Mouse (Mus musculus) thymus, adult 18-20 months (tissue): ENCODE measurements around the gene St6galnac3.

Experiments
- DNase-seq, 2 experiments: peaks; one replicate each; pipeline ENCODE4 v3.0.0; 2022; ENCODE audit warnings: mixed read lengths in 2 of 2

Gene St6galnac3

DNA sequence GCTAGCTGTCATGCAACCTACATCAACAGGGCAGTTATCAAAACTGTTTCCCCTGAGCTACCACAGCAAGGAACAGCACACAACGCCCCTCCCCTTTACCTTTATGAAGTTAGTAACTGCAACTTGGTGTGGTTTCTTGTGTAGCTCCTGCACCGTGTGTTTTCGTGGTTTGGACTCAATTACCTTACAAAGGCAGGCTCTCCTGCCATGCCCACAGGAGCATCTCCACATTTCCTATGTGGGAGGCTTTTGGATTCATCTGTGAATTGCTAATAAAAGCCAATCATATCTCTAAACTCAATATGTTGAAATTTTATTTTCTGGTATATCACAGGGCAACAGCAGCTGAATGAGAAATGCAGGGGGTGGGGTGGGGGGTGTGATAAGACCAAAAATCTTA, 144.8 kb downstream of the St6galnac3 start:
- no peak for DNase-seq

DNA sequence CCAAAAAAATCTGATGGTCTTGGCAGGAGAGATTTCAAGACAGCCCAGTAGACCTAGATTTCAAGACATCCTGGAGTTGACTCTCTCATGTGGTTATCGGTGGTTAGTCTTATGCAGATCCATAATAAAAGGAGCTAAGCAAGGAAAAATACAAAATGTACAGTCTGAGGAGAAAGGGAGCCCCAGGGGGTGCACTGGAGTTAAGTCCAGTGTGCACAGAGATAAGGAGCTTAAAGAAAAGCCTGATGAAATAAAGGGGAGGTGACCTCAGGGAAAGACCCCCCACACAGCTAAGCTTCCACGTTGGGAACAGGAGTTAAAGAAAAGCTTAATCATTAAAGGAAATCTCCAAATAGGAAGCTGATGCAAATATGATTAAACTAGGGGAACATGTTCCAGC, 147.7 kb downstream of the St6galnac3 start:
- DNase-seq = no peak

DNA sequence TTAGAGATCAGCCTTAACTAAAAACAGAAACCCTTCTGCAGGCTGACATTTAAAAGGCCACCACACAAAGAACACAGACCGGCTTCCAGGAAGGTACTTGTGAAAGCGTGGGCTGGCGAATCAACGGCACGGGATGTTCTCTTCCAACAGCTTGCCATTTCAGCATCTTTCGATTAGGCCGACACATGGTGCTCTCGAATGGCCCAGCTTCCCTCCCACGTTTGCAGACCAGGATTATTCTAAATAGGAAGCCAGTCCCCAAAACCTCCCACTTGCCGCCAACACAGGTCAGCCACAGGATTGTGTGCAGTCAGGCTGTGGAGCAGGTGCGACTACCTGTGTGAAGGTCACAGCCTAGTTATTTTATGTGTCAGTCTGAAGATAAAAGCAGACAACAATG, 153.8 kb downstream of the St6galnac3 start:
- DNase-seq = no peak

DNA sequence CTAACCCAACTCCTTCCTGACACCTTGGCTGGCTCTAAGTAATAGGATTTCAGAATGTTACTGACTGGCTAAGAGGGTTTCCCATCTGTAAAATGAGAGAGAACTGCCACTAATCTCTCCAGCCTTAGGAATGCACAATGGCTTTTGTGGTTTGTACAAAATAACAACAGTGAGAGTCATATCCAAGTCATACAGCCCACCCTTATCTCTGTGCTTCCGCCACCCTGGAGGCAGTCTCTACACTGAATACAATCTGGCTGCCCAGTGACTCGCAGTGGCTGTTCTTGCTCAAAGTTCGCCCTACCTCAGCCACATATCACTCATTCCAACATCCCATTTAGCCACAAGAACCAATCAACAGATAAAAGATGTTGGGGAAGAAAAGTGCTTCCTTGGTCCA, 156.2 kb downstream of the St6galnac3 start:
- no peak for DNase-seq

DNA sequence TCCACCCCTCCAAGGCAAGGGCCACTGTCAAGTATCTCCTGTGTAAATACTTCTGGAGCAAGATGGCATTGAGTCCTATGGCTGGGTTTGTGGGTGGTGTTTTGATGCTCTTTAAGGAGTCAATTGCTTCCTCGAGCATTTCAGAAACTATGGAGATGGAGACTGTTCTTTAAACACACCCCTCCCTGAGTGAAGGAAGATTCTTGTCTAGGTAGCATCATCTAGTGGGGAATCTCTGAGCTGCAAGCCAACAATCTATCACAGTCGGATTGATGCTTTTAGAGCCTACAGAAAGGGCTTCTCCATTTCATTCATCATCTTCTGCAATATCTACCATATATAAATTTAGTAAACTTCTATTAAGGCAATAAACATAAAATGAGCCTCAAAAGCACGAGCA, 157.1 kb downstream of the St6galnac3 start:
- DNase-seq = no peak

DNA sequence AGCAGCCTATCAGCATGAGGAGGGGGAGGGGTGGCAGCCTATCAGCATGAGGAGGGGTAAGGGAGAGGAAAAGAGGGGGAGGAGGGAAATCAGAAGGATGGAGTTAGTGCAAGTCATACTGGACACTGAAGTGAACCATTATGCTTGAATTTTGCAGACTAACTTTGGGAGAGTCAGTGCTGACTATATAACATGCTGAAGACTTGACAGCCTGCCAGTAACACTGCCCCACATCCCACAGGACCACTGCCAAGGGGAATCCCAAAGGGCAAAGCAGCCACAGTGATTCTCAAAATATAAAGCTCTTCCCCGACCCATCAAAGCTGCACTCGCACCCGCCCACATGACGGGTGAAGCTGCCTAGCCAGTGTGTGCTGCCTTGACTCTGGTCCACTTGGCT, 157.5 kb downstream of the St6galnac3 start:
- DNase-seq = no peak

DNA sequence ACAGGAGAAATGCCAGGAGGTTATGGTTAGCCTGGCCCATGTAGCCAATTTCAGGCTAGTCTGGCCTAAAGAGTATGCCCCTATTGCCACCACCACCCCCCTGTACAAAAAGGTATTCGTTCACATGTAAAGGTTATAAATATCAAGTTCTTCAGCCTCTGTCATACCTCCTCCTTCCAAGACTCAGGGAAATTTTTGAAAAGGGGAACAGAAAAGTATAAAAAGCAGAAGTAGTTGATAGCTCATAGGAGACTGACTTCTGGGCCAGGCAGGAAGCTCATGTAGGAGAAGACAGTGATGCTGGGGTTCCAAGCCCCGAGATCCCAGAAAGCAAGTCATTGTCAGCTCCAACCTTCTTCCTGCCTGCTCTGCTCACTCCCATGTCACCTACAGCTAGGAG, 158.9 kb downstream of the St6galnac3 start:
- no peak for DNase-seq

DNA sequence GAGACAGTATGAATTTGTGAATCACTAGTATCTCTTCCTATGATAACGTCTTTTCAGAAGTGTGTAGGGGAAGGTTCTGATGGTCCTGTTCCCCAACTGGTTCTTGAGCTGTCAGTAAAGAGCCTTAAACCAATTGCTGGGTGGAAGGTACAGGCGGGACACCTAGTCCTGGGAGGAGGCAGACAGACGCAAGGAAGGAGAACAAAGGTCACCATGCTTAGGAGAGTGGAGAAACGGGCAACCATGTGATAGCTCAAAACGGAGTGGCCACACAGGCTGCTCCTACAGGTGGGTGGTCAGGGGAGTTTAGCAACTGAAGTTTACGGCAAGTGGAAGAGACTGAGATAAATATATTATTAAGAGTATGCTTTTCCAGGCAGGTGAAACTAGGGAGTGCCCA, 164.1 kb downstream of the St6galnac3 start:
- no peak for DNase-seq

DNA sequence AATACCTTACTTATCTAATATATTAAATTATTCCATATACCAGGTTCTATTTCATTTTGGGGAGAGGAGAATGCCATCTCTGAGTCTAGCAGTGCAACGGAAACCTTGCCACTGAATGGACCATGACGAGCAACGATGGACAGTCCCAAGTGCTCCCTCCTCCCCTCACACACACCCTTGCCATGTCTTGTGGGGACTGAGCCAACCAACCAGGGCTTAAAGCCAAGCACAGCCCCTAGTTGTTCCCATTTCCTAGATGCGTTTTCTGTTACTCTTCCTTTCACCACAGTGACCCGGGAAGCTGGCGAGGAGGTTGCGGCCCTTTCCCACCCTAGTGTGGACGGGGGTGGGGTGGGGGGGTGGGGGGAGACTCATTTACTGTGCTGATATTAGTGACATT, 165.4 kb downstream of the St6galnac3 start:
- no peak for DNase-seq

DNA sequence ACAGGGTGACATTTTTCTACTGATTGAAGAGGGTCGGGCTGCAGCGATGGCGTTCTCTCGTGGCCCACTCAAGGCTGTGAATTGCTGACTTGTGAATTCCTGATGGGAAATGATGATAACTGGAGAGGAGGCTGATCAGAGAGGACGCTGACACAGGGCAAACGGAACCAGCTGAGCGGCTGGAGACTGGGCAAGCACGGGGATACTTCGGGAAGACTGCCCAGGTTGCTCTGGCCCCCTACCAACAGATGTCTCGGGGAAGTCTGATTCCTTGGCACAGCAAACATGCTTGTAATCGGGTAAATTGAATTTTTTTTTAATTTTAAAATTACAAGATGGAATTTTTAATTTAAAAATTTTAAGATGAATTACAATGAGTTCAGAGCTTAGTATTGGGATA, 168.4 kb downstream of the St6galnac3 start:
- DNase-seq = no peak

DNA sequence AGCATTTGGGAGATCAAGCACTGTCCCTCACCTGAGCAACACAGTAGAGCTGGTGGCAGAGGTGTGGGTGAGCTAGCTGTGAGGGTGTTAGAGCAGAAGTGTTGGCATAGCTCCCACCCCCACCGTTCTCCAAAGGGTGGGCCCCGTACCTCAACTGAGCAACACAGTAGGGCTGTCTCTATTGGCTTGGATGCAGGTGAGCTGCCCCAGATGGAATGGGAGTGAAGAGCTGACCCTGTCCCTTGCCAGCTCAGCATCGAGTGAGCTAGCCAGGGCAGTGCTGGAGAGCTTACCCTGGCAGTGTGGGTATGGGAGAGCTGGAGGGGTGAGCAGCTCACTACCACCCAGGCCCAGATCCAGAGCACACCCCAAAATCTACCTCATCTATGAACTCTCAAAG, 171.3 kb downstream of the St6galnac3 start:
- no peak for DNase-seq

DNA sequence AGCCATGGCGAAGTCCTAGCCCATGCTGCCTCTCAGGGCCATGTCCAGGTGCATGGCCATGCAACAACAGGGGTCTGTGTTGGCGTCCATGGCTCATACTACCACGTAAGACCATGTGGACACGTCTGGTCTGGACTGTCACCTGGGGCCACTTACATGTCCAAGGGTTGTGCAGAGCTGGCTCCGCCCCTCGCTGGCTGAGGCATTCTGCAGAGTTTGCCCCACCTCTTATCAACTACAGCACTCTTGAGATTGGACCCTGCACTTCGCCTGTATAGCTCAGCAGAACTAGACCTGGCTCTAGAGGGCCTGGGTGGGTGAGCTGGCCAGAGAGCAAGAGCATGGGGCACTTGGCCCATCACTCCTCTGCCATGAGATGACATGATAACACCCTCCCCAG, 171.7 kb downstream of the St6galnac3 start:
- DNase-seq = no peak

DNA sequence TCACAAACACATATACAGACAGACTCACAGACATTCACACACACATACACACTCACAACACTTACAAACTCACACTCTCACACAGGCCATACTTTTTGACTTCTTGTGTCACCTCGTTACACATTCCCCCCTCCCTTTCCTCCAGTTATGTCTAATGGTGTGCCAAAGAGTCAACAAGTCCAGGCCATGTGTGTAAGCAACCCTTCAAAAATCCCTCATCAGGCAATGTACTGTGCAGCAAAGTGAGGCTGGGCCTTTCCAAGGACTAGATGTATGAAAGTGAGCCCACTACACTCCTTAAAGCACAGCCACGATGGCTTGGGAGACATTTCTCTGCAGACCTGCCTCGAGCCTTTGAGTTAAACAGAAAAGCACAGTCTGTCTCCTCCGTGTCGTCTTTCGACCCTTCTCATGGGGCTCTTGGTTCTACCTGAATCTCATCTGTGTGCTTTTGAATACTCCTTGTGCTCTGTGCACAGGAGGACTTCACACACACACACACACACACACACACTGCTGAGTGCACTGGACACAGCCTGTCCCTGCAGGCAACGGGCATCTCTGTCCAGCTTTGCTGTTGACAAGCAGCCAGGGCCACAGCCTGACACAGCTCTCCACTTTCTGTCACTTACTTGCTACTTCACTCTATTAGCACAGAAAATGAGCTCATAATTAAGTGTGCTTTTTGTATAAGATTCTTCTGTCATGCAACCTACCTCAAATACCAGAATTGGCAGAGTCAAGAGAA, 177.9 kb downstream of the St6galnac3 start:
- DNase-seq = no peak

DNA sequence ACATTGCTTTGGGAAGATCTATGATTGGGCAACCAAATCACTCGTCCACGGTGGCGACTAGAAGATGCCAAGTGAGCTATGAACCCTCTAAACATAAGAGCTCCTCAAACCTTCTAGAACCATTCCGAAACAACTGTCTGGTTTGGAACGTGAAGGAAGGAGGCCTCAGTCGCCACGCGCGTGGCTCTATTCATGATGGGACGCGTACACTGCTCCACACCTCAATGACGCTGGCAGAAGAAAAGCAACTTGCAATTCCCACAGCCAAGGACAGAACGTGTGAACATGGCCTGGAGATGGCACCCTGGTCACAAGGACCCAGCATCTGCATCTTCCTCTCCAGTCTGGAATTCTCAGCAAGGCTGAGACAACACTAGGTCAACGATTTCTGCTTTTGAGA, 185.1 kb downstream of the St6galnac3 start:
- no peak for DNase-seq

DNA sequence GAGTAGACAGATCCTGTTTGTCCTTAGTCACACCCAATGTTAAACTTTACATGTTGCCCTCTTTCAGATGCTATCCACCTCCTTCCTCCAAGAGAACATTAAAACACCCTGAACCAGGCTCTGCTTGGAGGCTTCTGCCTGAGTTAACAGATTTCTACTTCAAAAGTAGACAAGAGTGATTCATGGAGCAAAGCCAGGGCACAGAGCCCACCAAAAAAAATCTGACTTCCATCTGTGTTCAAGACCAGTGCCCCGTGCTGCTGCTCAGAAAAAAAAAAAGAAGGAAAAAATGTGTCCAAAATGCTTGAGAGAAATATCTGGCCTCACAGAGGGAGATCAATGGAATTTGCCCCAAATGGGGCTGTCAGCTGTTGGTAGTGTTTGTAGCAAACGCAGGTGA, 186.6 kb downstream of the St6galnac3 start:
- DNase-seq = no peak

DNA sequence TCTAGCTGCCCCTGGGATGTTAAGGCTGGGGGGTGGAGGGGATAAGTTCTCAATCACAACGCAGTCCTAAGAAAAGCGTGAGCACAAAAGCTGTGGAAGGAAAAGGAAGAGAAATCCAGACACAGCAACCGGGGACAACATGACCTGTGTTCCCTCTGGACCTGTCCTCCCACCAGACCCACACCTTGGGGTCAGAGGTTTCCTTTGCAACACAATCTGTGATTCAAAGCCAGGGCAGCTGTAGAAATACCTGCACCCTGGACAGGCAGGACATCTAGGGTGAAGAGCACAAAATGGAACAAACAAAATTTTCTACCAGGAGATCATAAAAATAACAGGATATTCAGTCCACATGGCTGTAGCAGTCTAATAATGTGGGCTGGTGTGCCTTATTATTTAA, 187.5 kb downstream of the St6galnac3 start:
- DNase-seq = no peak

DNA sequence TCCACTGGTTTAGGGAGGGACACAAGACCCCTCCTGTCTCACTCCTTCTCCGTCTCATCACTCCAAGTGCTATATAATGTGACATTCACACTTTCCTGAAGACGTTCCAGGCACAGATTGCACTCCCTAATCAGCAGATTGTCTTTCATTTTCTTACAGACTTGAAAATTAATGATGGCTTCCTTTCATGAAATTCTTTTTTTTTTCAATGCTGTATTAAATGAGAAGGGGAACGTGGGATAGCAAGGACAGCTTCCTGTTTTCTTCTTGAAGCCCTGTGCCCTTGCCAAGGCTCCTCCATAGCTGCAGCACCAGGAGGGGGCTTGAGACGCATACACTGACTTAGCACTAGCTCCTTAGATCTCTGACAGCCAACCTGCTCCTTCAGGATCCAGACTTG, 188.7 kb downstream of the St6galnac3 start:
- no peak for DNase-seq

DNA sequence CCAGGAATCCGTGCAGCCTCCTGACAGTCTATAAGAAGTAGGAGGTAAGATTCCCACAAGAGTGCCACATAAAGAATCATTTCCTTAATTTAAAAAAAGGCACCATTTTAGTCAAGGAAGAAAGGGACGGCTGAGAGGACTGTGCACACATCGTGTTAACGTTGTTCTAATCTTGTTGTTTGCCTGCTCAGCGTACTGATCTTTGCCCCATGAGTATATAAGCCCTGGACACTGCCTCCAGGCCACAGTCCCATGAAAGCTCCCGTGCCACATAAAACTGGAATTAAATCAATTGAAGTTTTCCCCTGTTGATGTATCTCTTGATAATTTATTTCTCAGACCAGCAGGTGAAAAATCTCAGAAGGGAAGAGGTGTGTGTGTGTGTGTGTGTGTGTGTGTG, 195.8 kb downstream of the St6galnac3 start:
- DNase-seq = no peak

DNA sequence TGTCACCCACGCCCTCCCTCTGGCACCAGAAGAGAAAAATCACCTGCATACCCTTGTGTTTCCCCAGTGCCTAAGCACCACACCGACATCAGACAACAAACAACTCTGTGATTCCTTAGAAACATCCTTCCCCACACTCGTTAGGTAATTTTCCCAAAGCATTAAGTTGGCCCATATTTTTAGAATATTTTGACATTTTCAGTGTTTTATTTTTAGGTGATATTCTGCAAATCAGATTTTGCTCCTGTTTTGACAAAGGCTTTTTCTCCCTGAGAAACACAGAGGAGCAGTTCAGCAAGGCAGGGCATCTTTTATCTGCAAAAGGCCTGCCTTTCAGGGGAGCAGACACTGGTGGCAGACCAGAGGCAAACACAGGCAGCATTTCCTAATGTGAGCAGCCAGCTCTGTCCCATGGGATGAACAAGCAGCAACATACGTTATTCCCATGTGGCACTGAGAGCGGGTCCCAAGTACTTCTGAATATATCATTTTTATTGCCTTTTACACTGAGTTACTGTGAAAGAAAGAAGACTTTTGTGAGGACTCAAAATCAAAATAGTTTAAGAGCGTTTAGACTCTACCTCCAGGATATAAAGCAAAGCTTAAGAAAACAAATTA, 199.7 kb downstream of the St6galnac3 start:
- no peak for DNase-seq

DNA sequence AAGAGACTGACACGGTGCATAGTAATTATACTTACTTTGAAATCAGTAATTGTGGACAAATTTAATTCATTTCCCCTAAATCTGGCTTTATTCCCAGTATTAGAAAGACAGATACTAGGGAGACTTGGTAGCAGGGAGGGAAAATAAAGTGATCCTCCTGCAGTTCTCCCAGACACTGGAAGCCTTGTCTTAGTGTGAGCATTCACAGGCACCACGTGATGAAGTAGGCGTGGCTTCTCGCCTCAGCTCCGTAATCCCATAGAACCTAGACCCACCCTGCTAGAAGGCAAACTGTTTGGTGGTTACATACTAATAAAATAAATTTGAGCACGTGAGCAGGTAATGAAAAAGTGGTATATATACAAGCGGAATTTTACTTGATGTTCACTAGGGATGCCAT, 208.1 kb downstream of the St6galnac3 start:
- DNase-seq = no peak

DNA sequence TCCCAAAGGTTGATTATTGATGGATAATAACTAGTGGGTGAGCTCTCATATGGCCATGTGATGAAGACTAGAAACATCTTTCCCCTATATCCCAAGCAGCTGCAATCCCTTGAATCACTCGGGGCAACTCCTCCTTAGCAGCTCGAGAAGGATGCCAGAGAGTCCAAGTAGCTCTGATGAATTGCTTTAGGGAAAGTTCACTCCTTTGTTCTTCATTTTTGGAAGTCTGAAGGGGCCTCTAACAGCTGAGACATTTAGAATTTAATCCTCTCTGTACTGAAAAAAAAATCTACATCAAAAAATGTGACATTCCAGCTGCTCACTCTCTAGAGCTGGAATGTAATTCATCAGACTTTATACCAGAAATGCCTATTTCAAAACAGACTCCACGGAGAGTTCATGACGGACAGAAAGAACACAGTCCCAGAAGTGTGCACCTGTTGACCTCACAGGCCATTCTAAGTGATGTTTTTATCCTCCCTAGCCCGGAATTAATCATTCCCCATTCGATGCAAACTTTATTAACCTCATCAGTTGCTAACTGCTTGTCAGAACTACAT, 211.4 kb downstream of the St6galnac3 start:
- no peak for DNase-seq

DNA sequence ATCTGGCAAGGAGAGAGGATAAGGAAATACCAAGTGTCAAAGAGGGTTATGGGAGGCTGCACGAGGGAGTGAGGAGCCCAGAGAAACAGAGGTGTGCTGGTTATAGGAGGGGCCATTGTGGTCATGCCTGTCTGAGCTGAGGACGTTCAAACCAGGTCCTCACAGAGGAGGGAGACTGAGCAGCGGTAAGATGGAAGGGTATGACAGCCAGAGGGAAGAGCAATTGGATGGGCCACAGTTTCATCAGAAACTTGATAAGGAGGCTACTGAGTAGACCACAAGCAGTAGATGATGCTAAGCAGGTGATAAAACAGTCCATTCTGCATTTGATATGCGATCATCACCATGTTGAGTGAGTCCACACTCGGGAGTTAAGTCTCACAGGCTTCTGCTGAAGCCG, 212.4 kb downstream of the St6galnac3 start:
- DNase-seq = no peak

DNA sequence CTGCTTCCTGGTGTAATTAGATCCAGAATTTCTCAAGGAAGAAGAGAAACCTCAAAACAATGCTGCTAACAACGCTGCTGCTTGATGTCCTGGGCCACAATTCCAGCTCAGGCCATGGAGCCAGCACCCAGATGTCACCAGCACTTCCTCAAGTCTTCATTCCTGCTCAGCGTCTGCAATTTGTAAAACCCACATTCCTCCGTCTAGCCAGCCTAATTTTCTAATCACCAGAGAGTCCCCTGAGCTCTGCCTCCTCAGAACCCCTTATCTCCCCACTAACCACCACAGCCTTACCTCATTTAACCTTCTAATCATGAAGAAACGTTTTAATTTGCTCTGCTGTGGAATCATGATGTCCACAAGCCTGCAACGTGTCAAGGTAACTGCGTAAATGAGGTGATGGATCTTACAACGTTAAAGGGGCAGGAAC, 213.8 kb downstream of the St6galnac3 start:
- DNase-seq = no peak

DNA sequence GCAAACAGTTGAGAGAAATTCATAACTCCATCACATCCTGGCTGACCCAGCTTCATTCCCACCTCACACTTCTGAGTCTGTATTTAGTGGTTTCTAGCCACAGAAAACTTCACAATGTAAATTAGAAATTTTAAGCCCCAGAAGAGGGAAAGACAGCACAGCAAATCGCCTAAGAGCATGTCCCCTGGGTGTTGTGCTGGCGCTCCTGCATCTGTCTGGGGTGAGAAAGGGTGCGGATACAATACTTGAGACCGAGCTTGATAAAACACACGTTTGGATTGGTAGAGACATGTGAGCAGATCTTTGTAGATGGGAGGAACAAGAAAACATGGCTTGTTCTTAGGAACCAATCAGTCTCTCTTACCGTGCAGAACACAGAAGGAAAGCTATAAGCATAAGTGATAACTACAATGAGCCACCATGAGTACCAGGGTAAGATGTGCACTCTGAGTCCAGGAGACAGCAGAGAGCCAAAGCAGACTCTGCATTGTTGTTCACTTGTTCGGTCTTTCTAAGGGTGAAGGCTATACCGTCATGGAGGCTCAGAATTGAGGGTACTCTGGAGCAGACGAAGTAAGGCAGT, 214.8 kb downstream of the St6galnac3 start:
- DNase-seq = no peak
